Mouse (Mus musculus) lung, adult 2 months (tissue): ENCODE measurements around the gene Mllt3.

Experiments used
- CTCF ChIP-seq: fragments of 200-500 bp; IDR thresholded peaks from 2 replicates; pipeline ENCODE4 v1.5.1; 2011; ENCODE audit warnings: mild to moderate bottlenecking, low read length, control low read depth; ENCODE audit not compliant: insufficient read depth
- POLR2A ChIP-seq: fragments of 200-500 bp; IDR thresholded peaks from 2 replicates; pipeline ENCODE4 v1.6.1; 2011; ENCODE audit warnings: low read depth, mild to moderate bottlenecking, control low read depth, low read length, borderline replicate concordance; ENCODE audit errors: extremely low read depth

DNA sequence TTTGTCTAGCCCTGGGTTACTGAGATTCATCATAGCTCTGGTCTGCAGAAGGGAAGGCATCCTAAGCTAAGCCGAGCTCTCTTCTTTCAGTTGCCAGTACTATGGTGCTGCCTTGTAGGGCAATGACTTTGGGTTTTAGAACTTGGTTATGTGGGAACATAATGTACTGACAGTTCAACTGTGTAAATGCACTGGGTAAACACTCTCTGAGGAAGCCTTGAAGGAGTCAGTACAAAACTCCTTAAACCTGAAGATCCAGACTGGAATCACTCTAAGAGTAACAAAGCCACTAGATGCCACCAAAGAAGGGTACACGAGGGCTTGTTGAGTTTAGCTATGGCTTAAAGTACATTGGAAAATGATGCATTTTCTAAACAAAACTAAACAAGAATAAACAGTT, 272.1 kb downstream of the Mllt3 start:
- TF ChIP-seq CTCF = no peak
- TF ChIP-seq POLR2A = no peak
